Mouse (Mus musculus): ENCODE measurements around the gene Tsks. TPM values are rescaled to one million over a fixed set of nuclear protein-coding genes. Genes with fewer than 3 reads are reported as not detected.

The Tsks gene
- polyA plus RNA-seq, 1 experiment: not detected

- Histone ChIP-seq H3K4me3 (ENCODE audit: extremely low read depth, insufficient read depth, insufficient read length) (no peak overlapping the region), H3K4me1 (ENCODE audit: control insufficient read depth, insufficient read depth, insufficient read length) (no peaks in the 10 kb centered on the region), H3K27me3 (ENCODE audit: control insufficient read depth, insufficient read depth, low read length) (no peaks in the 10 kb centered on the region), H3K36me3 (ENCODE audit: control insufficient read depth, insufficient read depth, low read length) (peaks cover 10% of the 10 kb centered on the region), H3K27ac (ENCODE audit: insufficient read depth, low read length) (no peak overlapping the region)
- TF ChIP-seq CTCF (IDR thresholded peaks at IDR 0.05; ENCODE audit: extremely low read depth, insufficient read depth, insufficient read length, insufficient replicate concordance) (no peak), POLR2A (IDR thresholded peaks at IDR 0.05; ENCODE audit: low read depth, low read length) (no peak)
- 95% methylated on average over 4 of the region's 4 CpGs for WGBS
- DNase-seq (ENCODE audit: low read depth in 1 of 2, low spot score in 2 of 2): no peak
These were observed 26.1 kb upstream of the Tsks start for GRCm38 (mm10) chr7:44916881-44917280.

DNA sequence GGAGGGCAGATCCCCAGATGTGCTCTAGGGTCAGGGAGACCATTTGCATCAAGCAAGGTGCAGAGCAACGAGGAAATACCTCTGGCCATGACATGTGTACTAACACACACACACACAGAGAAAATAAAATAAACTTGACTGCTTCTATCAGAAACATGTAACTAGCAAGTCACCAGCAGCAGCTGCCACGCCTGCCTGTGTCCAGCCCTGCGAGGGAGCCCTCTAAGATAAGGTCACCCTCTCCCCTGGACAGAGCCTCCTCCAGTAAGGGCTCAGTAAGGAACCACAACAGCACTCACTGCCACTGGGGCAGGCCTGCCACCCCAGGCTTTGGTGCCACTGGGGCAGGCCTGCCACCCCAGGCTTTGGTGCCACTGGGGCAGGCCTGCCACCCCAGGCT is 24.8 kb upstream of the Tsks start:
- no peak for TF ChIP-seq CTCF (IDR thresholded peaks at IDR 0.05; ENCODE audit: extremely low read depth, insufficient read depth, insufficient read length, insufficient replicate concordance)
- TF ChIP-seq POLR2A (IDR thresholded peaks at IDR 0.05; ENCODE audit: low read depth, low read length): no peak
- Histone ChIP-seq H3K4me1 (ENCODE audit: control insufficient read depth, insufficient read depth, insufficient read length) (no peaks in the 10 kb centered on the region), H3K36me3 (ENCODE audit: control insufficient read depth, insufficient read depth, low read length) (peaks cover 19% of the 10 kb centered on the region), H3K4me3 (ENCODE audit: extremely low read depth, insufficient read depth, insufficient read length) (no peak overlapping the region), H3K27me3 (ENCODE audit: control insufficient read depth, insufficient read depth, low read length) (no peaks in the 10 kb centered on the region), H3K27ac (ENCODE audit: insufficient read depth, low read length) (no peak overlapping the region)
- WGBS: 84% methylated on average over 3 of the region's 3 CpGs
- no peak for DNase-seq (ENCODE audit: low read depth in 1 of 2, low spot score in 2 of 2)

- H3K4me1 ChIP-seq (ENCODE audit: control insufficient read depth, insufficient read depth, insufficient read length): no peaks in the 10 kb centered on the region
These were observed 23.9 kb upstream of the Tsks start for GRCm38 (mm10) chr7:44919127-44919526.

DNA sequence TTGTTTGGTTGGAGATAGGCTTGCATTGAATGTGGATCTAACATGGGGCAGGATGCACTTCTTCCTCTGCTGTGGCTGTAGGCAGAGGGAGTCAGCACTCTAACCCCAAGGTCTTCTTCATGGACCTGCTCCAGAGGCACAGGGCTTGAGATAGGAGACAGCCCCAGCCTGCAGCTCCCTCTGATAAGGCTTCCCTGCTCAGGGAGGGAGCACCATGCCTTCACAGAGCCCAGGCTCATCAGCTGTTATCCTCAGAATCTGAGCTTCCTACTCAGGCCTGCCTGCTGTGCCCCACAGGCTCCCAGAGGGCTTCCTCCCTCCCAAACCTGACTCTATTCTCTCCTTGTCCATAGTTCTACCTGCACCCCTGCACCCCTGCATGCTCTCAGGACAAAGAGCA is 20.5 kb upstream of the Tsks start:
- Histone ChIP-seq H3K4me3 (ENCODE audit: extremely low read depth, insufficient read depth, insufficient read length) (no peak overlapping the region), H3K27me3 (ENCODE audit: control insufficient read depth, insufficient read depth, low read length) (no peaks in the 10 kb centered on the region), H3K36me3 (ENCODE audit: control insufficient read depth, insufficient read depth, low read length) (peaks cover 11% of the 10 kb centered on the region; the same call in 1 of the 2 replicates), H3K4me1 (ENCODE audit: control insufficient read depth, insufficient read depth, insufficient read length) (0 out of 2 replicates have a peak, but pooled peaks cover 2% of the 10 kb centered on the region), H3K27ac (ENCODE audit: insufficient read depth, low read length) (no peak overlapping the region; the same call in 1 of the 2 replicates)
- TF ChIP-seq CTCF (IDR thresholded peaks at IDR 0.05; ENCODE audit: extremely low read depth, insufficient read depth, insufficient read length, insufficient replicate concordance): no peak
- no peak for TF ChIP-seq POLR2A (IDR thresholded peaks at IDR 0.05; ENCODE audit: low read depth, low read length)
- DNase-seq (ENCODE audit: low read depth in 1 of 2, low spot score in 2 of 2): no peak

More at GRCm38 (mm10) chr7:44919127-44919526, 23.9 kb upstream of the Tsks start:
- no peak for TF ChIP-seq CTCF (IDR thresholded peaks at IDR 0.05; ENCODE audit: extremely low read depth, insufficient read depth, insufficient read length, insufficient replicate concordance)
- TF ChIP-seq POLR2A (IDR thresholded peaks at IDR 0.05; ENCODE audit: low read depth, low read length): no peak
- Histone ChIP-seq H3K27me3 (ENCODE audit: control insufficient read depth, insufficient read depth, low read length) (no peaks in the 10 kb centered on the region), H3K4me3 (ENCODE audit: extremely low read depth, insufficient read depth, insufficient read length) (no peak overlapping the region), H3K27ac (ENCODE audit: insufficient read depth, low read length) (no peak overlapping the region), H3K36me3 (ENCODE audit: control insufficient read depth, insufficient read depth, low read length) (peaks cover 17% of the 10 kb centered on the region)
- no peak for DNase-seq (ENCODE audit: low read depth in 1 of 2, low spot score in 2 of 2)
- WGBS: 95% methylated on average over 5 of the region's 5 CpGs

GRCm38 (mm10) chr7:44925468-44925867 is 17.5 kb upstream of the Tsks start:
- no peaks in the 10 kb centered on the region for H3K27me3 ChIP-seq (ENCODE audit: control insufficient read depth, insufficient read depth, low read length)
- H3K36me3 ChIP-seq (ENCODE audit: control insufficient read depth, insufficient read depth, low read length): peaks cover 11% of the 10 kb centered on the region; the same call in 1 of the 2 replicates
- WGBS: 85% methylated on average over 3 of the region's 3 CpGs
- DNase-seq (ENCODE audit: low read depth in 1 of 2, low spot score in 2 of 2): peak in 1 of 2 experiments; percentile 13
- H3K4me1 ChIP-seq (ENCODE audit: control insufficient read depth, insufficient read depth, insufficient read length): peaks cover 3% of the 10 kb centered on the region; the same call in 1 of the 2 replicates
- H3K27ac ChIP-seq (ENCODE audit: insufficient read depth, low read length): no peak overlapping the region
- TF ChIP-seq POLR2A (IDR thresholded peaks at IDR 0.05; ENCODE audit: low read depth, low read length): no peak
- TF ChIP-seq CTCF (IDR thresholded peaks at IDR 0.05; ENCODE audit: extremely low read depth, insufficient read depth, insufficient read length, insufficient replicate concordance): no peak; the same call in 1 of the 2 replicates
- no peak overlapping the region for H3K4me3 ChIP-seq (ENCODE audit: extremely low read depth, insufficient read depth, insufficient read length)

GRCm38 (mm10) chr7:44928570-44928969 is 14.4 kb upstream of the Tsks start:
- peak overlapping the region; percentile 69; the same call in 1 of the 2 replicates for H3K27ac ChIP-seq (ENCODE audit: insufficient read depth, low read length)

More at GRCm38 (mm10) chr7:44928570-44928969, 14.4 kb upstream of the Tsks start:
- Histone ChIP-seq H3K36me3 (ENCODE audit: control insufficient read depth, insufficient read depth, low read length) (0 out of 2 replicates have a peak, but pooled peaks cover 2% of the 10 kb centered on the region), H3K27me3 (ENCODE audit: control insufficient read depth, insufficient read depth, low read length) (no peaks in the 10 kb centered on the region), H3K4me3 (ENCODE audit: extremely low read depth, insufficient read depth, insufficient read length) (peak overlapping the region; percentile 88; the same call in 1 of the 2 replicates), H3K4me1 (ENCODE audit: control insufficient read depth, insufficient read depth, insufficient read length) (peaks cover 3% of the 10 kb centered on the region; the same call in 1 of the 2 replicates)
- WGBS: 0% methylated on average over 1 of the region's 1 CpGs
- DNase-seq (ENCODE audit: low read depth in 1 of 2, low spot score in 2 of 2): no peak
- TF ChIP-seq POLR2A (IDR thresholded peaks at IDR 0.05; ENCODE audit: low read depth, low read length) (no peak), CTCF (IDR thresholded peaks at IDR 0.05; ENCODE audit: extremely low read depth, insufficient read depth, insufficient read length, insufficient replicate concordance) (no peak)

All from spleen, adult 2 months (tissue).